Mouse (Mus musculus): ENCODE measurements around the gene Zfp296. TPM values are rescaled to one million over a fixed set of nuclear protein-coding genes. Genes with fewer than 3 reads are reported as not detected.

The Zfp296 gene
- 2.1 TPM for polyA plus RNA-seq (2017; shearing (Covaris generic))

DNA sequence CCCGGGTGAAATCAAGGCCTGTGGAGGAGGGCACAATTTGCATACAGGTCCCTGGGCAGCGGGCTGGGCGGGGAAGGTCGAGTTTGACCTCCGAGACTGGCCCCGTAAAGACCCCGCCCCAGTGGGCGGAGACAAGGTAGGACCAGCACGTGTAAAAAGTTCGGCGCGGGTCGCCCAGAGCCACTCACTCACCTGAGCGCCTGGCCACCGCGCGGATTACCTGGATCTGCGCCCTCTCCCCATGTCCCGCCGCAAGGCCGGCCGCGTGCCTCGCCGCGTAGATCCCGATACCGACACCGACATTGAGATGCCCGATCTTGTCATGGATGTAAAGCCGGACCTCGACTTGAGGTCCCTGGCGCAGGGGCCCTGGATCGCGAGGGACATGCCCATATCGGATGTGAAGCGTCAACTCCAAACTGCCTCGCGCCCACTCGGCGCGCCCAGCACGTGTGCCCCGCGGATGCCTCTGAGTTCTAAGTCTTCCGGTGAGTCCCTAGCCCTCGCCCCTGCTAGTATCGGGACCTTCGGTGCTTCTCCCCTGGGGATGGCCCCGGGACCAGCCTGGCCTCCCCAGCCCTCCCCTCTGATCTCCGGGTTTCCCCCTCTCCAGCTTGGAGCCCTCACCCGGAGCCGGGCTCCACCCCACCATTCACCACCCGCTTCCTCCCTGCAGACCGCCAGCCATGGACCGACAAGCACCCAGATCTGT is at the start of gene Zfp296, which contains the start of gene Gemin7:
Zfp296 (plus strand) TSS at position 147 of the 712 bp plus-strand sequence.
Gemin7 (minus strand) TSS at position 455 of the 712 bp plus-strand sequence.

DNA sequence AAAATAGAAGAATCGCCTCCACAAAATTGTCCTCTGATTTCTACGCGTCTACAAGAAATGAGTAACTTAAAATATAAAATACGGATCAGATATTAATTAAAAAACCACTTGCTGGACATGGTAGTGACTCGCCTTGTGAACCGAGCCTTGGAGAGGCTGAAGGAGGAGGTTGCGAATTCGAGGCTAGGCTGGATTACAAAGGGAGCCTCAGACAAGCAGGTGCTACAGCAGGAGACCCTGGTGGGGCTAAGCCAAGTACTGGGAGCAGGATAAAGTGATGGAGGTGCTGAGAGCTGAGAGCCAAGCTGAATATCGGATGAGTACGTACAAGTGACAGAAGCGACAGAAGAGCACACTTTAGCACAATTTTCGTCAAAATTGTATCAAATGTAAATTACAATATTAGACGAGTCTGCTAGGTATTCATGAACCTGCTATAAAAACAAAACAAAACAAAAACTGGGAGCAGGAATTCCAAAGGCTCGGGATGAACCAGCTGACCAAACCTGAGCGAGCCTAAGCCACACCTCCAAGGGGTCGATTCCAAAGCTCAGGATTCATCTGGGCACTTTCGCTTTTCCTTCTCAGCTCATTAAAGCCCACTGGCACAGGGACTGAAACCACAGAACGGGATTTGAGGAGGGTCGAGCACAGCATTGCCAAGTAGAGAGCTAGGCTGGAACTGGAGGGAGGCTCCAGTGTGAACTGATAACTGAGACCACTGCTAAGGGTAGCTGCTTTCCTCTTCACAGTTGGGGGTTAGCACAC is 14.3 kb upstream of the Zfp296 start, which contains the start of gene Ppp1r37:
Ppp1r37 (minus strand) TSS at position 434 of the 768 bp plus-strand sequence.

GRCm38 (mm10) chr7:19603849-19604605 is 26.9 kb downstream of the Zfp296 start, which contains the start of gene Clasrp:
TSS of gene Clasrp (minus strand) at chr7:19604486.

DNA sequence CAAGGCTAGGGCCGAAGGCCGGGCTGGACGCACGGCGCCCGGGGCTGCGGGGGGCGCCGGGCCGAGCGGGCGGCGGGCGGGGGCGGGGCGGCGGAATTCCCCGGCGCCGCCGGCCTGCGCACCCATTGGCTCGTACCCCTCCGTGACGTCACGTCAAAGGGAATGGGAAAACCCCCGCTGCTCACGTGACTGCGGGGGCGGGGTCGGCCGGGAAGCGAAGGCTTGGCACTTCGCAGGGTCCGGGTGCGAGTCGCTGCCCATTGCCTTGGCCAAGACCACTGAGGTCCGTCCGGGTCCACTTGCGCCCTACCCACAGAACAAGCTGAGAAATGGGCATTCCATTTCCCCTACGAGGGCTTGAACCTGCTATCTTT is 52.3 kb downstream of the Zfp296 start, which contains the start of gene Relb:
Relb (minus strand) TSS at position 78 of the 374 bp plus-strand sequence.

Other genes starting within 250 kb of the Zfp296 start
- gene Ercc1, start 232.5 kb upstream of the Zfp296 start, polyA plus RNA-seq (2017; shearing (Covaris generic)), result 88.0 TPM
- 18.5 TPM for gene Cd3eap, start 217.8 kb upstream of the Zfp296 start, polyA plus RNA-seq (2017; shearing (Covaris generic))
- 0.29 TPM for gene Ppp1r13l, start 217.5 kb upstream of the Zfp296 start, polyA plus RNA-seq (2017; shearing (Covaris generic))
- 11.8 TPM for gene Ercc2, start 195.3 kb upstream of the Zfp296 start, polyA plus RNA-seq (2017; shearing (Covaris generic))
- gene Klc3, start 173.2 kb upstream of the Zfp296 start, polyA plus RNA-seq (2017; shearing (Covaris generic)), result 16.4 TPM
- not detected for gene Ckm, start 172.5 kb upstream of the Zfp296 start, polyA plus RNA-seq (2017; shearing (Covaris generic))
- 1.2 TPM for gene Mark4, start 118.5 kb upstream of the Zfp296 start, polyA plus RNA-seq (2017; shearing (Covaris generic))
- not detected for gene Exoc3l2, start 114.0 kb upstream of the Zfp296 start, polyA plus RNA-seq (2017; shearing (Covaris generic))
- gene Bloc1s3, start 68.9 kb upstream of the Zfp296 start, polyA plus RNA-seq (2017; shearing (Covaris generic)), result 0.47 TPM
- 128 TPM for gene Trappc6a, start 68.9 kb upstream of the Zfp296 start, polyA plus RNA-seq (2017; shearing (Covaris generic))
- not detected for gene Nkpd1, start 59.4 kb upstream of the Zfp296 start, polyA plus RNA-seq (2017; shearing (Covaris generic))
- 3.6 TPM for gene Ppp1r37, start 14.2 kb upstream of the Zfp296 start, polyA plus RNA-seq (2017; shearing (Covaris generic))
- 75.5 TPM for gene Gemin7, start 308 bp downstream of the Zfp296 start, polyA plus RNA-seq (2017; shearing (Covaris generic))
- 10.0 TPM for gene Clasrp, start 27.2 kb downstream of the Zfp296 start, polyA plus RNA-seq (2017; shearing (Covaris generic))
- 16.2 TPM for gene Relb, start 52.2 kb downstream of the Zfp296 start, polyA plus RNA-seq (2017; shearing (Covaris generic))
- gene Clptm1, start 87.7 kb downstream of the Zfp296 start, polyA plus RNA-seq (2017; shearing (Covaris generic)), result 130 TPM
- not detected for gene Apoc2, start 100.7 kb downstream of the Zfp296 start, polyA plus RNA-seq (2017; shearing (Covaris generic))
- gene Gm44805, start 104.1 kb downstream of the Zfp296 start, polyA plus RNA-seq (2017; shearing (Covaris generic)), result not detected
- not detected for gene Apoc4, start 104.2 kb downstream of the Zfp296 start, polyA plus RNA-seq (2017; shearing (Covaris generic))
- gene Apoc1, start 115.4 kb downstream of the Zfp296 start, polyA plus RNA-seq (2017; shearing (Covaris generic)), result not detected
- gene Apoe, start 121.9 kb downstream of the Zfp296 start, polyA plus RNA-seq (2017; shearing (Covaris generic)), result 12.7 TPM
- 12.9 TPM for gene Tomm40, start 138.2 kb downstream of the Zfp296 start, polyA plus RNA-seq (2017; shearing (Covaris generic))
- gene Nectin2, start 173.2 kb downstream of the Zfp296 start, polyA plus RNA-seq (2017; shearing (Covaris generic)), result 1.1 TPM
- 13.5 TPM for gene Bcam, start 193.7 kb downstream of the Zfp296 start, polyA plus RNA-seq (2017; shearing (Covaris generic))
- gene Cblc, start 219.5 kb downstream of the Zfp296 start, polyA plus RNA-seq (2017; shearing (Covaris generic)), result not detected
- 10.3 TPM for gene Bcl3, start 245.5 kb downstream of the Zfp296 start, polyA plus RNA-seq (2017; shearing (Covaris generic))